In genomic region chr12:54566532-54567425, GRCm38 (mm10) we compare ENCODE assay signal across 16 mouse cellular contexts.
A peak's percentile ranks its signal among the peaks of the same experiment; 100 is the strongest.
DNase-seq lines count a peak whose midpoint lies in the region; TF ChIP-seq lines count a peak whose summit lies in the region.
"Had no signal": no experiment of that assay in that cellular context is flagged by ENCODE, and none has a peak within 500 bp of the region (broad histone marks: within the 10 kb centered on the region; RNA-seq: fewer than 3 reads in every experiment).

No protein-coding gene starts in this region.

- H3K9ac ChIP-seq in ES-E14 (ENCODE audit: insufficient read depth, low read depth, low read length, poor library complexity, severe bottlenecking): peak overlapping the region; percentile 46
- H3K9ac ChIP-seq: embryonic facial prominence, embryonic 12.5 days; neural tube, embryonic 15.5 days; stomach, embryonic 15.5 days had no signal

- DNase-seq in thymus, postnatal 14 days: peak; percentile 11
- no peak for DNase-seq in thymus, postnatal 0 days (ENCODE audit: low spot score)
- DNase-seq in ES-E14 (ENCODE audit: low read depth, low spot score): no peak
- peak; percentile 8 to 44 for DNase-seq in adrenal gland, postnatal 36 days
- DNase-seq in naive thymus-derived CD4-positive, alpha-beta T cell, adult 2 months (ENCODE audit: low read depth): peak; percentile 54
- no peak for DNase-seq in midbrain, embryonic 10.5 days (ENCODE audit: low spot score)
- no peak for DNase-seq in gastrocnemius, adult 2 months
- DNase-seq: cerebellum, adult 18-20 months; gastrocnemius, postnatal 36 days; kidney, postnatal 25 days; layer of hippocampus, adult 9-11 months; liver; spleen, adult 18-20 months had no signal

- no peak for TF ChIP-seq CTCF in gastrocnemius, adult 2 months (IDR thresholded peaks at IDR 0.05)

- no peaks in the 10 kb centered on the region for H3K4me1 ChIP-seq in ES-E14 (ENCODE audit: control insufficient read depth in 2 of 2, insufficient read depth in 2 of 2, low read length in 2 of 2, poor library complexity in 1 of 2)
- no peaks in the 10 kb centered on the region for H3K4me1 ChIP-seq in midbrain, embryonic 10.5 days
- H3K4me1 ChIP-seq: embryonic facial prominence, embryonic 12.5 days; neural tube, embryonic 15.5 days; stomach, embryonic 15.5 days had no signal

- in situ Hi-C loops in ES-E14 (cut with MboI; ENCODE audit: low sequenced_read_pairs in 2 of 2, unreplicated experiment in 2 of 2): loop anchor here in 1 of 2 experiments (25.0 kb wide), 1 partner anchor 1654 kb away; no protein-coding TSS in a partner anchor

- WGBS in midbrain, embryonic 10.5 days: 93% methylated on average over 23 of the region's 23 CpGs

- peak overlapping the region; percentile 44 to 51 for H3K4me3 ChIP-seq in ES-E14 (ENCODE audit: insufficient read depth in 1 of 2, low read depth in 1 of 2, low read length in 2 of 2, poor library complexity in 1 of 2, severe bottlenecking in 1 of 2)
- H3K4me3 ChIP-seq in midbrain, embryonic 10.5 days: no peak overlapping the region
- no peak overlapping the region for H3K4me3 ChIP-seq in gastrocnemius, adult 2 months
- H3K4me3 ChIP-seq: embryonic facial prominence, embryonic 12.5 days; neural tube, embryonic 15.5 days; stomach, embryonic 15.5 days had no signal

- H3K27me3 ChIP-seq in midbrain, embryonic 10.5 days (ENCODE audit: low read depth, poor library complexity, severe bottlenecking): no peaks in the 10 kb centered on the region
- H3K27me3 ChIP-seq: embryonic facial prominence, embryonic 12.5 days; neural tube, embryonic 15.5 days; stomach, embryonic 15.5 days had no signal

- H3K9me3 ChIP-seq in ES-E14 (ENCODE audit: control insufficient read depth, insufficient read depth, low read depth, low read length): no peaks in the 10 kb centered on the region
- no peaks in the 10 kb centered on the region for H3K9me3 ChIP-seq in midbrain, embryonic 10.5 days (replicated peaks)
- H3K9me3 ChIP-seq: embryonic facial prominence, embryonic 12.5 days; neural tube, embryonic 15.5 days; stomach, embryonic 15.5 days had no signal

- intact Hi-C loops in gastrocnemius, adult 2 months (cut with DNase I): no loop called here

- H3K27ac ChIP-seq in ES-E14 (ENCODE audit: insufficient read depth, low read depth, low read length, poor library complexity, severe bottlenecking): no peak overlapping the region
- no peak overlapping the region for H3K27ac ChIP-seq in midbrain, embryonic 10.5 days (replicated peaks)
- H3K27ac ChIP-seq in gastrocnemius, adult 2 months: no peak overlapping the region
- H3K27ac ChIP-seq: embryonic facial prominence, embryonic 12.5 days; neural tube, embryonic 15.5 days; stomach, embryonic 15.5 days had no signal

- H3K36me3 ChIP-seq in ES-E14 (ENCODE audit: control insufficient read depth, insufficient read depth, low read length, poor library complexity, severe bottlenecking): no peaks in the 10 kb centered on the region
- H3K36me3 ChIP-seq in midbrain, embryonic 10.5 days: no peaks in the 10 kb centered on the region
- H3K36me3 ChIP-seq: embryonic facial prominence, embryonic 12.5 days; neural tube, embryonic 15.5 days; stomach, embryonic 15.5 days had no signal

TF ChIP-seq in ES-E14, 5 proteins besides CTCF, POLR2A, EP300 and RAD21:
- TF ChIP-seq ZNF384 (IDR thresholded peaks at IDR 0.05; ENCODE audit: low read depth, low read length): no peak
- no peak for TF ChIP-seq ZC3H11A (IDR thresholded peaks at IDR 0.05; ENCODE audit: borderline replicate concordance, low read depth, low read length)
- TF ChIP-seq HCFC1 (IDR thresholded peaks at IDR 0.05; ENCODE audit: borderline replicate concordance, insufficient read depth, low read length): no peak
- TF ChIP-seq CHD2 (IDR thresholded peaks at IDR 0.05; ENCODE audit: low read depth, low read length): no peak
- no peak for TF ChIP-seq MAFK (IDR thresholded peaks at IDR 0.05; ENCODE audit: insufficient read depth, low read depth, low read length)
TF ChIP-seq in ES-E14: peak in this region for 0.

Comparison
In these comparisons a context has a peak if more than half of its experiments do, and no peak if none do; other contexts are left out.
1. DNase-seq: peak in thymus, postnatal 14 days (single experiment), adrenal gland, postnatal 36 days (2 of 2) and naive thymus-derived CD4-positive, alpha-beta T cell, adult 2 months (single experiment); none in thymus, postnatal 0 days (single experiment), ES-E14 (single experiment), midbrain, embryonic 10.5 days (single experiment) and gastrocnemius, adult 2 months (single experiment).
2. H3K4me3 ChIP-seq: peak in ES-E14 (2 of 2); none in midbrain, embryonic 10.5 days (single experiment) and gastrocnemius, adult 2 months (single experiment).